Mouse (Mus musculus): ENCODE data around the gene Rpl23. TPM values are rescaled to one million over a fixed set of nuclear protein-coding genes. Genes with fewer than 3 reads are reported as not detected.

Gene Rpl23
- total and polyA plus RNA-seq, 3 experiments: 921 to 2,072 TPM; not detected in 1

GRCm38 (mm10) chr11:97801409-97802193 lies 19.4 kb upstream of the Rpl23 start:
- Histone ChIP-seq H3K4me3 (ENCODE audit: control insufficient read depth in 1 of 2, insufficient read depth in 1 of 2, low read depth in 2 of 2, low read length in 2 of 2) (peak overlapping the region; percentile 86 to 93), H3K36me3 (ENCODE audit: control insufficient read depth in 1 of 2, insufficient read depth in 2 of 2, low read length in 2 of 2) (peaks cover 0 to 12% of the 10 kb centered on the region in 2 experiments; a peak in 2 of 4 replicates), H3K27ac (ENCODE audit: control insufficient read depth, low read depth, low read length) (no peak overlapping the region), H3K9me3 (replicated peaks; ENCODE audit: insufficient read depth, low read length) (no peaks in the 10 kb centered on the region), H3K9ac (ENCODE audit: control insufficient read depth, low read depth, low read length, poor library complexity, severe bottlenecking) (peak overlapping the region; percentile 82), H3K27me3 (ENCODE audit: control insufficient read depth in 1 of 2, insufficient read depth in 2 of 2, low read length in 2 of 2) (no peaks in the 10 kb centered on the region), H3K79me2 (ENCODE audit: control insufficient read depth, insufficient read depth, low read length, poor library complexity) (peaks cover 13% of the 10 kb centered on the region; the same call in 1 of the 2 replicates), H3K4me1 (ENCODE audit: control insufficient read depth in 1 of 2, insufficient read depth in 2 of 2, low read length in 2 of 2) (peaks cover 2 to 18% of the 10 kb centered on the region in 2 experiments; a peak in 3 of 4 replicates)
- peak; percentile 49 for DNase-seq (ENCODE audit: low read depth, low spot score)
- TF ChIP-seq GABPA (IDR thresholded peaks at IDR 0.05; ENCODE audit: low read depth, low read length) (no peak), MAZ (IDR thresholded peaks at IDR 0.05; ENCODE audit: low read depth, low read length) (no peak), SMC3 (IDR thresholded peaks at IDR 0.05; ENCODE audit: low read depth, low read length) (no peak), HCFC1 (IDR thresholded peaks at IDR 0.05; ENCODE audit: low read depth, low read length) (no peak), TBP (IDR thresholded peaks at IDR 0.05; ENCODE audit: low read depth, low read length) (peak; percentile 35; the same call in 1 of the 2 replicates), RAD21 (IDR thresholded peaks at IDR 0.05; ENCODE audit: low read depth, low read length) (peak; percentile 20), JUND (IDR thresholded peaks at IDR 0.05; ENCODE audit: low read depth, low read length) (no peak), NRF1 (IDR thresholded peaks at IDR 0.05; ENCODE audit: insufficient read depth, low read depth, low read length, poor library complexity, severe bottlenecking) (no peak), ZC3H11A (IDR thresholded peaks at IDR 0.05; ENCODE audit: low read depth, low read length) (no peak), MAX (IDR thresholded peaks at IDR 0.05; ENCODE audit: low read length) (no peak), SIN3A (IDR thresholded peaks at IDR 0.05; ENCODE audit: low read length) (no peak), ZNF384 (IDR thresholded peaks at IDR 0.05; ENCODE audit: low read depth, low read length) (no peak), CTCF (IDR thresholded peaks at IDR 0.05 in 2 of 3, conservative IDR thresholded peaks at IDR 0.05 in 1 of 3; ENCODE audit: control insufficient read depth in 1 of 3, insufficient read depth in 1 of 3, low read depth in 2 of 3, low read length in 3 of 3, poor library complexity in 1 of 3, severe bottlenecking in 1 of 3) (peak in 2 of 3 experiments; percentile 55 to 65; a peak in 5 of 6 replicates), POLR2AphosphoS2 (IDR thresholded peaks at IDR 0.05; ENCODE audit: low read length) (no peak), MYB (IDR thresholded peaks at IDR 0.05; ENCODE audit: low read depth, low read length) (no peak), MYC (IDR thresholded peaks at IDR 0.05; ENCODE audit: low read depth, low read length) (no peak), USF2 (IDR thresholded peaks at IDR 0.05; ENCODE audit: borderline replicate concordance in 1 of 2, insufficient read depth in 1 of 2, low read depth in 1 of 2, low read length in 2 of 2) (no peak), KAT2A (conservative IDR thresholded peaks at IDR 0.05; ENCODE audit: low read depth, low read length) (no peak), ETS1 (IDR thresholded peaks at IDR 0.05; ENCODE audit: low read depth, low read length) (no peak), MXI1 (IDR thresholded peaks at IDR 0.05; ENCODE audit: low read depth, low read length) (no peak), USF1 (IDR thresholded peaks at IDR 0.05; ENCODE audit: low read depth, low read length) (no peak), RCOR1 (IDR thresholded peaks at IDR 0.05; ENCODE audit: low read depth, low read length) (no peak), NELFE (IDR thresholded peaks at IDR 0.05; ENCODE audit: low read depth, low read length) (no peak), UBTF (IDR thresholded peaks at IDR 0.05; ENCODE audit: borderline replicate concordance, insufficient read depth, low read depth, low read length) (no peak), MEF2A (IDR thresholded peaks at IDR 0.05; ENCODE audit: extremely low read depth, insufficient replicate concordance, low read depth, low read length, poor library complexity, severe bottlenecking) (no peak), POLR2A (IDR thresholded peaks at IDR 0.05; ENCODE audit: control insufficient read depth in 1 of 2, insufficient read depth in 1 of 2, low read depth in 1 of 2, low read length in 2 of 2, poor library complexity in 1 of 2) (no peak), EP300 (IDR thresholded peaks at IDR 0.05; ENCODE audit: low read depth in 1 of 2, low read length in 2 of 2) (no peak), ZMIZ1 (IDR thresholded peaks at IDR 0.05; ENCODE audit: low read depth, low read length) (no peak), POLR2AphosphoS5 (IDR thresholded peaks at IDR 0.05; ENCODE audit: borderline replicate concordance, low read depth, low read length) (no peak), CHD2 (IDR thresholded peaks at IDR 0.05; ENCODE audit: low read length) (0 out of 2 replicates have a peak, but pooled peaks have one; percentile 34), GATA1 (IDR thresholded peaks at IDR 0.05; ENCODE audit: low read depth, low read length) (no peak), CHD1 (IDR thresholded peaks at IDR 0.05; ENCODE audit: low read depth, low read length) (no peak), ZKSCAN1 (IDR thresholded peaks at IDR 0.05; ENCODE audit: low read depth, low read length) (no peak), E2F4 (IDR thresholded peaks at IDR 0.05; ENCODE audit: borderline replicate concordance, low read depth, low read length) (no peak), BHLHE40 (IDR thresholded peaks at IDR 0.05; ENCODE audit: borderline replicate concordance, low read depth, low read length) (peak; percentile 27; the same call in 1 of the 2 replicates), TCF12 (IDR thresholded peaks at IDR 0.05; ENCODE audit: low read depth, low read length) (no peak)

Data from MEL (cell line).